Mouse (Mus musculus) MEL (cell line): ENCODE data around the gene Jchain. TPM values are rescaled to one million over a fixed set of nuclear protein-coding genes. Genes with fewer than 3 reads are reported as not detected.

ENCODE experiments used
- DNase-seq: peaks from one replicate; pipeline ENCODE4 v3.0.0; 2011; ENCODE audit warnings: low read depth, low spot score
- H3K27ac ChIP-seq: 2 replicates; pipeline ENCODE4 v1.5.1; 2012; ENCODE audit warnings: low read depth, mild to moderate bottlenecking, control low read depth, low read length, moderate library complexity; ENCODE audit not compliant: control insufficient read depth
- H3K27me3 ChIP-seq, 2 experiments: fragments of 150-350 bp in 1 of 2; sonication (generic) in 1 of 2; 2 replicates each; pipeline ENCODE4 v1.6.1; 2012; ENCODE audit warnings: low read length in 2 of 2, mild to moderate bottlenecking in 2 of 2, improper control_type of control experiment in 1 of 2, moderate library complexity in 1 of 2; ENCODE audit not compliant: insufficient read depth in 2 of 2, control insufficient read depth in 1 of 2
- H3K36me3 ChIP-seq, 2 experiments: 2 replicates each; pipeline ENCODE4 v1.6.1; 2012 to 2014; ENCODE audit warnings: low read length in 2 of 2, improper control_type of control experiment in 1 of 2, inconsistent platforms in 1 of 2, mild to moderate bottlenecking in 1 of 2; ENCODE audit not compliant: insufficient read depth in 2 of 2, control insufficient read depth in 1 of 2
- H3K4me1 ChIP-seq, 2 experiments: fragments of 150-350 bp in 1 of 2; sonication (generic) in 1 of 2; 2 replicates each; pipeline ENCODE4 v1.6.1; 2012; ENCODE audit warnings: low read length in 2 of 2, improper control_type of control experiment in 1 of 2, mild to moderate bottlenecking in 1 of 2; ENCODE audit not compliant: insufficient read depth in 2 of 2, control insufficient read depth in 1 of 2
- H3K4me3 ChIP-seq, 2 experiments: fragments of 150-350 bp in 1 of 2; sonication (generic) in 1 of 2; 2 replicates each; pipeline ENCODE4 v1.5.1; 2012; ENCODE audit warnings: low read depth in 2 of 2, low read length in 2 of 2, mild to moderate bottlenecking in 2 of 2, moderate library complexity in 2 of 2, control low read depth in 1 of 2, improper control_type of control experiment in 1 of 2; ENCODE audit not compliant: control insufficient read depth in 1 of 2, insufficient read depth in 1 of 2
- H3K79me2 ChIP-seq: 2 replicates; pipeline ENCODE4 v1.6.1; 2012; ENCODE audit warnings: mild to moderate bottlenecking, low read length, moderate library complexity; ENCODE audit not compliant: control insufficient read depth, poor library complexity, insufficient read depth
- H3K9ac ChIP-seq: 2 replicates; pipeline ENCODE4 v1.6.1; 2012; ENCODE audit warnings: low read depth, mild to moderate bottlenecking, control low read depth, low read length, moderate library complexity; ENCODE audit not compliant: control insufficient read depth, poor library complexity, severe bottlenecking
- H3K9me3 ChIP-seq: fragments of 150-350 bp; sonication (generic); replicated peaks from 2 replicates; pipeline ENCODE4 v1.6.1; 2012; ENCODE audit warnings: mild to moderate bottlenecking, low read length, improper control_type of control experiment, moderate library complexity; ENCODE audit not compliant: insufficient read depth
- EP300 ChIP-seq, 2 experiments: IDR thresholded peaks; 2 replicates each; pipeline ENCODE4 v1.6.1; 2011; ENCODE audit warnings: improper control_type of control experiment in 2 of 2, low read length in 2 of 2, low read depth in 1 of 2, mild to moderate bottlenecking in 1 of 2
- ETS1 ChIP-seq: IDR thresholded peaks from 2 replicates; pipeline ENCODE4 v1.6.1; 2012; ENCODE audit warnings: low read depth, mild to moderate bottlenecking, inconsistent platforms, low read length, improper control_type of control experiment, moderate library complexity
- GABPA ChIP-seq: IDR thresholded peaks from 2 replicates; pipeline ENCODE4 v1.6.1; 2012; ENCODE audit warnings: low read depth, mild to moderate bottlenecking, inconsistent platforms, low read length, improper control_type of control experiment, moderate library complexity
- GATA1 ChIP-seq: IDR thresholded peaks from 2 replicates; pipeline ENCODE4 v1.6.1; 2011; ENCODE audit warnings: low read depth, low read length, improper control_type of control experiment
- HCFC1 ChIP-seq: IDR thresholded peaks from 2 replicates; pipeline ENCODE4 v1.6.1; 2012; ENCODE audit warnings: low read depth, mild to moderate bottlenecking, inconsistent platforms, low read length, improper control_type of control experiment, moderate library complexity
- MAX ChIP-seq: IDR thresholded peaks from 2 replicates; pipeline ENCODE4 v1.6.1; 2011; ENCODE audit warnings: low read length, improper control_type of control experiment
- MAZ ChIP-seq: IDR thresholded peaks from 2 replicates; pipeline ENCODE4 v1.6.1; 2012; ENCODE audit warnings: low read depth, mild to moderate bottlenecking, inconsistent platforms, low read length, improper control_type of control experiment
- MEF2A ChIP-seq: IDR thresholded peaks from 2 replicates; pipeline ENCODE4 v1.6.1; 2014; ENCODE audit warnings: low read depth, mild to moderate bottlenecking, inconsistent platforms, low read length, improper control_type of control experiment; ENCODE audit not compliant: poor library complexity, insufficient replicate concordance, severe bottlenecking; ENCODE audit errors: extremely low read depth
- MXI1 ChIP-seq: IDR thresholded peaks from 2 replicates; pipeline ENCODE4 v1.6.1; 2011; ENCODE audit warnings: mild to moderate bottlenecking, low read depth, low read length, improper control_type of control experiment
- MYB ChIP-seq: IDR thresholded peaks from 2 replicates; pipeline ENCODE4 v1.6.1; 2011; ENCODE audit warnings: mild to moderate bottlenecking, low read depth, low read length, improper control_type of control experiment
- NELFE ChIP-seq: IDR thresholded peaks from 2 replicates; pipeline ENCODE4 v1.6.1; 2011; ENCODE audit warnings: low read depth, low read length, improper control_type of control experiment
- POLR2A ChIP-seq, 2 experiments: IDR thresholded peaks; 2 replicates each; pipeline ENCODE4 v1.6.1; 2011 to 2012; ENCODE audit warnings: low read length in 2 of 2, mild to moderate bottlenecking in 2 of 2, control low read depth in 1 of 2, improper control_type of control experiment in 1 of 2, low read depth in 1 of 2, moderate library complexity in 1 of 2; ENCODE audit not compliant: control insufficient read depth in 1 of 2, insufficient read depth in 1 of 2, poor library complexity in 1 of 2
- POLR2AphosphoS5 ChIP-seq: IDR thresholded peaks from 2 replicates; pipeline ENCODE4 v1.6.1; 2012; ENCODE audit warnings: low read depth, borderline replicate concordance, mild to moderate bottlenecking, inconsistent platforms, low read length, moderate library complexity, mixed read lengths
- RCOR1 ChIP-seq: IDR thresholded peaks from 2 replicates; pipeline ENCODE4 v1.6.1; 2012; ENCODE audit warnings: low read depth, mild to moderate bottlenecking, inconsistent platforms, low read length, improper control_type of control experiment
- SIN3A ChIP-seq: IDR thresholded peaks from 2 replicates; pipeline ENCODE4 v1.6.1; 2012; ENCODE audit warnings: low read length, improper control_type of control experiment, inconsistent platforms
- SMC3 ChIP-seq: IDR thresholded peaks from 2 replicates; pipeline ENCODE4 v1.6.1; 2011; ENCODE audit warnings: low read depth, low read length, improper control_type of control experiment
- TAL1 ChIP-seq: IDR thresholded peaks from 2 replicates; pipeline ENCODE4 v1.6.1; 2012; ENCODE audit warnings: mild to moderate bottlenecking, inconsistent platforms, low read length, moderate library complexity, mixed read lengths
- TBP ChIP-seq: IDR thresholded peaks from 2 replicates; pipeline ENCODE4 v1.8.0; 2011; ENCODE audit warnings: low read depth, low read length, improper control_type of control experiment
- TCF12 ChIP-seq: IDR thresholded peaks from 2 replicates; pipeline ENCODE4 v1.6.1; 2014; ENCODE audit warnings: low read depth, mild to moderate bottlenecking, inconsistent platforms, low read length, improper control_type of control experiment, moderate library complexity
- UBTF ChIP-seq: IDR thresholded peaks from 2 replicates; pipeline ENCODE4 v1.6.1; 2012; ENCODE audit warnings: low read depth, mild to moderate bottlenecking, inconsistent platforms, low read length, improper control_type of control experiment, moderate library complexity, borderline replicate concordance; ENCODE audit not compliant: insufficient read depth
- ZC3H11A ChIP-seq: IDR thresholded peaks from 2 replicates; pipeline ENCODE4 v1.6.1; 2012; ENCODE audit warnings: low read depth, mild to moderate bottlenecking, inconsistent platforms, low read length, improper control_type of control experiment
- polyA plus RNA-seq, 2 experiments: library from polyadenylated mRNA; stranded (reverse) in 1 of 2; unstranded in 1 of 2; fragments of >175 nt in 1 of 2; fragments of >200 nt in 1 of 2; gene quantifications; 2 replicates each; pipeline versions ENCODE4 v1.2.1 to v1.2.4; 2012; ENCODE audit warnings: low replicate concordance in 2 of 2, low read depth in 1 of 2; ENCODE audit not compliant: insufficient read length in 2 of 2, insufficient read depth in 1 of 2, missing spikeins in 1 of 2
- total RNA-seq: library from RNA; depleted of rRNA; stranded (reverse); fragments of 300-350 nt; gene quantifications from 2 replicates; pipeline ENCODE4 v1.2.3, GENCODE M21; 2012

Gene Jchain
- total and polyA plus RNA-seq, 3 experiments: not detected

DNA sequence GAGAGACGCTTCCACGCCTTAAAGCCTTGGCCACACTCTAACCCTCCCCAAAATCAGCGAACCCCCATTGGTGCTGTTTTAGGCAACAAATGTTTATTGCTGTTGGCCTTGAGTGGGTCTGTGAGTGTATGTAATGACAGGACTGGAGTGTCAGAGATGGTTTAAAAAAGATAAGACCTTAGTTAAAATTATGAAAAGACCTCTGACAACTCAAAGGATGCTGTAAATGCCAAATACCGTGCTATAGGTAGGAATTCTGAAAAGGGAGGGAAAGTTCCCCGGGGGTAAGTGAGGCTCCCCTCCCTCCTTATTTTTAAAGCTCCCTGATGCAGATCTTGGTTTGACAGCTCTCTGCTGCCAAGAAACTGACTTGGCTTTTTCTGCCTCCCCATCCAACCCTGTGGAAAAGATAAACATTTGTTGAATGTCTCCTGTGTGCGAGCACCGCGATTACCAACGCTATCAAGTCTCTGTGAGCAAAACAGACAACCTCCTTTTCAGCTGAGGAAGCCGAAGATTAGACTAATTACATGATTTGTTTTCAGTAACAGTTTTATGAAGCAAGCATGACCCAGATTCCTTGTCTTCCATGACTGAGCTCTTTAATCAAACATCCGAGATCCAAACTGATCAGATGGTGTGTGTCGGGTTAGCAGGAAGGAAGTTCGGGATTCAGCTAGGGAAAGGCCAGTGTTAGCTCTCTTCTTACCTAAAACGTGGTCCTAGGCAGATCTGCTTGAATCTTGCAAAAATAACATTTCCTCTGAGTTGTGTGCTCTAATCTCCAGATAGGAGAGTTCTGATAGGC is 38.5 kb upstream of the Jchain start:
- H3K4me3 ChIP-seq: peak overlapping the region; percentile 73 to 93
- TF ChIP-seq MEF2A (no peak), GATA1 (peak; percentile 85), MAX (no peak; the same call in 1 of the 2 replicates), GABPA (no peak), UBTF (no peak), MYB (no peak), HCFC1 (0 out of 2 replicates have a peak, but pooled peaks have one; percentile 9), NELFE (no peak), RCOR1 (peak; percentile 95), ZC3H11A (no peak), MXI1 (0 out of 2 replicates have a peak, but pooled peaks have one; percentile 61), POLR2AphosphoS5 (no peak), TAL1 (peak; percentile 63), MAZ (peak; percentile 19; the same call in 1 of the 2 replicates), ETS1 (peak; percentile 95), TBP (0 out of 2 replicates have a peak, but pooled peaks have one; percentile 25), SMC3 (no peak), TCF12 (peak; percentile 93), POLR2A (IDR thresholded peaks at IDR 0.05; ENCODE audit: control insufficient read depth in 1 of 2, insufficient read depth in 1 of 2, low read depth in 1 of 2, low read length in 2 of 2, poor library complexity in 1 of 2) (no peak), EP300 (IDR thresholded peaks at IDR 0.05; ENCODE audit: low read depth in 1 of 2, low read length in 2 of 2) (peak; percentile 66 to 88), SIN3A (peak; percentile 92)
- peak overlapping the region; percentile 76 for H3K27ac ChIP-seq
- H3K36me3 ChIP-seq: peaks cover 0 to 9% of the 10 kb centered on the region in 2 experiments; a peak in 2 of 4 replicates
- H3K9me3 ChIP-seq: no peaks in the 10 kb centered on the region
- peak overlapping the region; percentile 87 for H3K9ac ChIP-seq
- H3K4me1 ChIP-seq: peaks cover 3 to 5% of the 10 kb centered on the region in 2 experiments; a peak in 3 of 4 replicates
- H3K27me3 ChIP-seq: no peaks in the 10 kb centered on the region
- peak; percentile 81 for DNase-seq
- peaks cover 3% of the 10 kb centered on the region; the same call in 1 of the 2 replicates for H3K79me2 ChIP-seq
